Mouse (Mus musculus): ENCODE data around the gene Smo.

The Smo gene

DNA sequence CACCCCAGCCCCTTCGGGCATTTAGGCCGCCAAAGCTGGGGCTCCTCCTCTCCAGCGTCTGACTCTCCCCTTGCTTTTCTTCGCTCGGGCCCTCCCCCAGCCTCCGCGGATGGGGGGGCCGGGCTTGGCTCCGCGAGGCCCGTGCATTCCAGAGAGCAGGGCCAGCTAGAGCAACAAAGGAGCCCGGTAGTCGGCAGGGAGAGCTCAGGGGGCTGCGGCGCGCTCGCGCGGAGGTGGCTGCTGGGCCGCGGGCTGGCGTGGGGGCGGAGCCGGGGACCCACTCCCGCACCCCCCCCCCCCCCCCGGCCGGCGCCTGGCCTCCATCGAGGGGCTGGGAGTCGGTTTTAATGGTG lies at the start of gene Smo:
Gene Smo, plus strand, starts transcription at position 168 of the 353 bp plus-strand sequence.
- peak; percentile 77 for DNase-seq

DNA sequence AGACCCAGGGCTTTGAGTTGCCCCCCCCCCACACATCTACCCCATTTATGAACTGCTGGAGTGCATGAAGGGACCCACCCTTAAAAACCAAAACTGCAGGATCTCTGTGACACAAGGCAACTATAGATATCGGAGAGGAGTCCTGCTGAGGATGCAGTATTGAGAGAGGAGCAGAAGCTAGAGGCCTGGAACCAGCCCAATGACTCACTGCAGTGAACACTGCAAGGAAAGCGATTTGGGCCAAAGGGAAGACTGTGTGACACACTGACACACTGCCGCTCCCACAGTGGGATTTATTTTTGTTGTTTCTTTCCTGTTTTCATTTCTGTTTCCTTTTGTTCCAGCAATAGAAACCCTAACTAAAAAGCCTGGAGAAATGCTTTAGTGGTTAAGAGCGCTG lies 49.4 kb upstream of the Smo start:
- no peak for DNase-seq

DNA sequence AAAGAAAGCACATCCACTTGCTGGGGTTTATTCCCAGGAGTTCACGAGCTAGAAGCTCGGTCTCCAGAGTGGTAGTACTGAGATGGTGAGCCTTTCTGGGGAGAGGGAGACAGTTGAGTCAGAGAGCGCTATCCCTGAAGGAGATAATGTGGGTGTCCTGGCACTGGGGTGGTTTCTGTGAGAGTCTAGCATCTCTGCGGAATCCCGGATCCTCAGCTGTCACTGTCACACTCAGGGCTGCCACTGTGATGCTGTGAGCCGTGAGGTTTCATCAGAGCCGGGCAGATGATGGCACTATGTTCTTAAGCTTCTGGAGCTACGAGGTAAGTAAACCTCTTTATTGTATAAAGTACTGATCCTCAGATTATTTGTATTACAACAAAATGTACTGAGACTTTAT lies 45.8 kb upstream of the Smo start:
- no peak for DNase-seq

DNA sequence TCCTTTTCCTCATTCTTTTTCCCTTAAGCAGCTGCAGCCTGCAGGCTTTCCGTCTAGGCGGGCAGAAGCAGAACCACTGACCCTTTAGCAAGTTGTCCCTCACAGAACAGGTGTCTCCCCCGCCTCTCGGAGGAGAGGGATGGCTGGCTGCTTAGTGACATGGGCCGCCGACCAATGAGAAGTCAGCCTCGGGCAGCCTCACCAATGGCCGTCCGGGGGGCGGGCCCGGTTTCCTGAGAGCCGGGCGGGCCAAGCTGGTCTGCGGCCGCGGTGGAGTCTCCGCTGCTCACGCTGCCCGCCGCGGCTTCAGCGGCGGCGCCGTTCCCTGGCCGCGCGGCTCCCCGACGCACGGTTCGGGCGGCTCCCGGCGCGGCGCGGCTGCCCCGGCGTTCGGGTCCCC lies 41.4 kb upstream of the Smo start, which contains the start of gene Tspan33:
Gene Tspan33, plus strand, starts transcription at position 270 of the 400 bp plus-strand sequence.
- DNase-seq = peak; percentile 97

DNA sequence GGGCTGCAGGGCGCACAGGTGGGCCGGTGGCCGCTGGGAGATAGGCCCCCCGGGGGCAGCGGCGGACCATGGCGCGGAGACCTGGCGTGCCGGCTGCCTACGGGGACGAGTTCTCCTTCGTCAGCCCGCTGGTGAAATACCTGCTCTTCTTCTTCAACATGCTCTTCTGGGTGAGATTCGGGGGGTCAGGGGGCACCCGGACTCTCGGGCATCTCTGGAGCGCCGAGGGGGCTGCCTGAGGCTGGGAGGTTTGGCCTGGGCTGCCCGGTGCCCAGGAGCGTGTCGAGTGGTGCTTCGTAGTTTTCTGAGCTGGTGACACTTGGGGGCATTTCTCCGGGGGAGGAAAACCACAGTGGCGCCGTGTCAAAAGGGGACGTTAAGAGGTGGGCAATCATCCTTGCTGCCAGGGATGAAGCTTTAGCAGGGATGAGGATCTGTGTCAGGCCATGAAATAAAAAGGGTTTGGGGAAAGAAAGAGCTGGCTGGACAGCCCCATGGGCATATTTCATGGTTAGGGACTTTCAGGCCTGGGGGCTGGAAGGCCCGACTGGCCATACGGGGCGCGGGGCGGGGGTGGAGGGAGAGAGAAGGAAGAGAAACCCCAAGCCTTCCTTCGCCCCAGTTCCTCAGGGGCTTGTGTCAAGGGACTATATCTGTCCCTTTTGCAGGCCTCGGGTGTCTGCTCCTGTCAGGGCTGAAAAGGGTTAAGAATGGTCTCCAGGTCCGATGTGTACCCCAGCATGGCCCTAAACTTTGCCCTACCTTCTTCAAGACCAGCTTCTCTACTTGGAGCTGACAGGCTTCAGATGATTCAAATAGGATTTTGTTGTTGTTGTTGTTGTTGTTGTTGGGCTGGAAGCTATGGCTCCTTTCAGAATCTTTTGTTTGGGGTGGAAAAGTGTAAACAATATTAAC lies 40.7 kb upstream of the Smo start:
- DNase-seq = peak; percentile 57

DNA sequence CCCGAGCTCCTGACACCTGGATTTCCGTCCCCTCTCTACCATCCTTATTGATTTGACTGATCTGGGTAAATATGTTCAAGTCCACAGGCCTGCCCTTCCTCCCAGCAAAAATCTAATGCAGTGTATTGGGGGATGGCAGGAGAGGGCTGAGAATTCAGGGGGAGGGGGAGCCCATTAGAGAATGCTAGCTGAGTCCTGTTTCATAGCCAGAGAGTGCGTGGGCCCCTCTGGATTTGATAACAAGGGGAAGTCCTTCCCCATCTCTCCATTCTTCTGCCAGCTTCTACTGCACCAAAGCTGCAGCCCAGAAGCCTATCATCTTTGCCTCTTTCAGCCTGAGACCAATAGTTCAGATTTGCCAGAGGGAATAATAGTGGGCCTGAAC lies 40.0 kb upstream of the Smo start:
- peak; percentile 74 for DNase-seq

DNA sequence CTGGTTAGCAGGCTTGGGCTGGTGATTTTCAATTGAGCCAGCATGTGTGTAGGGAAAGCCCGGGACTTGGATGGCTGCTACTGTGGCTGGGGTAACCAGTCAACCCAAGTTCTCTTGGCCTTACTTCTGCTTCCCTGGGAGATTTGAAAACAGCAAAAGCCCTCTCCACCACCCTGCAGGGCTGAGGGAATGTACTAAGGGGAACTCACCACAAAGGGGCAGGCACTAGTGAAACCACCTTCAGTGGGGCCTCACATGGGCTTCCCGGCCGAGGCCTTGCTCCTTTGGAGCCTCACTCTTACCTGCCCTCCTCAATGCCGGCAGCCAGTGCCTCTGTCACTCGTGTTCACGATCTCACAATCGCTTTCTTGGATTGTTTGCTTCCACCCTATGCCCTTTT lies 39.3 kb upstream of the Smo start:
- peak; percentile 70 for DNase-seq

DNA sequence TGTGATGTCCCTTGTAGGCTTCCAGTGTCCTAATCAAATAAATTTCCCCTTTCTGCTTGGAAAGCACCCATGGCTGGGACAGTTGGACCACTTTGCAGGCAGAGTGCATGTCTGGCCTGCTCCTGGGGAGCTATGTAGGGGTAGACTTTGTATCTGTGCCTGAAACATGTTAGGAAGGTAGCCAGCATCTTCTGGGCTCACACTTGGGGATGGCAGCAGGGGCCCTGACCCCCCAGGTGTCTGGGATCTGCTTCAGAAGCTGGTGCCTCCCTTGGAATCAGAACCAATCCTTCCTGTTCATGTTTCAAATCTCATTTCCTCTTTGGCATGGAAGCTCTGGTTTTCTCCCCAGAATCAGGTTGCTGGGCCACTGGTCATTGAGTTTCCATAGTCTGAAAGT lies 38.2 kb upstream of the Smo start:
- DNase-seq = peak; percentile 46

DNA sequence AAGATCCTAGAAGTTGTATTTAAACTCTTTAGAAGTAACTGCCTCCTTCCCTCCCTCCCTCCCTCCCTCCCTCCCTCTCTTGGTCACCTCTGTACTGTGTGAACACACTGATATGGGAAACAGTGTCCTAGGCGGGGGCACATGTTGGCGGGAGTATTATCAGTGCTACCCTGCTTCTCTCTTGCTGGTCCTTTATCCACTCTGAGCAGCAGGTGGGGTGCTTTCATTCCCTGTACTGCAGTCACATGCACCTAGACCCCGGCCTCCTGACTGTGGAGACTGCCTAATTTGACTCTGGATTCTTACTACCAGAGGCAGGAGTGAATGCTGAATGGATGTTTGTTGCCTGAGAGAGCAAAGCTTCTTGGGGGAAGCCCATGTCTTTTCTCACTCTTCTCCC lies 37.8 kb upstream of the Smo start:
- DNase-seq = peak; percentile 91

DNA sequence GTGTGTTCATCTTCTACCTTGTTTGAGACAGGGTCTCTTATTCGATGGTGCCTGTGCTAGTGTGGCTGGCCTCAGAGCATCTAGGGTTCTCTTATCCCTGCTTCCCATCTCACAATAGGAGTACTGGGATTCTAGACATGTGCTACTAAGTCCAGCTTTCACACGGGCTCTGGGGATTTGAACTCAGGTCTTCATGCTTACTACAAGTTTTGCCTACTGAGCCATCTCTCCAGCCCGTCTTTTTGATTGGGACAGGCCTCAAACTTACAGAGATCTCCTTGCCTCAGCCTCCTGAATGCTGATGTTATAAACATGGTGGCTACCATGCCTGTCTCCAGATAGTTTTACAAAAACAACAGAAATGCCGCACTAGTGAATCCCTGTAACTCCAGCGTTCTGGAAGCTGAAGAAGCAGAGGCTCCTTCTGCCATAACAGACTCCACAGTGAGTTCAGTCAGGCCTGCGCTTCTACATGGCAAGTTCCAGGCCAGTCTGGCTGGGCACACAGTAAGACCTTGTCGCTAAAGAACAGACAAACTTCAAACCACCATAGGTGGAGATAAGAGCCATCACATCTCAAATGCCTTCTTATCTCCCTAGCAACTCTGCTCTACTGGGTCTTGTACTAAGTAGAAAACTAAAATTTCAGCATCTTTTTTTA lies 36.1 kb upstream of the Smo start:
- peak; percentile 83 for DNase-seq

DNA sequence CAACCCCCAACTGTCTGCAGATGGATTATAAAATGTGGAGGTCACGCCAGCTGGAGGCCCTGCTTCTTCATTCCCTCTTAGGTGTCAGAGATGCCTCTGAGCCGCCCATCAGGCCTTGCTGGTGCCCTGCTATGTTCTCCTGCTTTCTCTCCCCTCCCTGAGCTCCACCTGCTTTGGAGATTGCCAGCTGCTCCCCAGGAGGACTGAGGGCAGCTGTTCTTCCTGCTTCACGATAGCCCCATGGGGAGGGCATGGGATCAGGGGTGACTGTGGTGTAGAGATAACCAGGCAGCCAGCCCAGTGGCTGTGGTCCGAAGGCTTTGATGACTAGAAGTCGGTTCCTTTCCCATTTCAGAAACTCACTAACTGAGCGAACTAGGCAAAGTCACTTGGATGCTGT lies 34.3 kb upstream of the Smo start:
- peak; percentile 94 for DNase-seq

DNA sequence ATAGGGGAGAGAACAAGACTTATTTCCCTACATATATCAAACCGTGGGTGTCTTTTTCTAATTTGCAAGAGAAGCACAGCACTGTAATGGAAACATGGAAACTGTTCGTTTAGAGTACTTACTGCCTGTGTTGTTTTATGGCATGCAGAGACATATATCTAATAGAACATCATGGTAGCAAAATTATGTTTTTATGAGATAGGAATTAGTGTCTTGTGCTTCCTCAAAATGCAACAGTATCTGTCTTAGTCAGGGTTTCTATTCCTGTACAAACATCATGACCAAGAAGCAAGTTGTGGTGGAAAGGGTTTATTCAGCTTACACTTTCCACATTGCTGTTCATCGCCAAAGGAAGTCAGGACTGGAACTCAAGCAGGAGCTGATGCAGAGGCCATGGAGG lies 33.2 kb upstream of the Smo start:
- no peak for DNase-seq

DNA sequence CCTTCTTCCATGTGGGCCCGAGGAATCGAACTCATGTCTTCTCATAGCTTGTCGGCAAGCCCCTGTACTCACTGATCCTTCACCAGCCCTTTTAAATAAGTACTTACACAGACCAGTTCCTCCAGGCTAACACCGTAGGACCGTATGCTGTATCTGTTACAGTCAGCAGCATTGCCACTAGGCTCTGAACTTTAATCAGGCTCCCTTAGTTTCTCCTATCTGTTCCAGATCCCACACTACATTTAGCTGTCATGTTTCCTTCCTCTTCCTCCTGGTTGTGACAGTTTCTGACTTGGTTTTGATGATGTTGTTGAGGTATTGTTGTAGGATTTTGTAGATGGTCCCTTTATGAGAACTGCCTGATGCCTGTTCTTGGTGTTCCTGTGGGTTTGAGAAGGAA lies 31.2 kb upstream of the Smo start:
- peak; percentile 22 for DNase-seq

DNA sequence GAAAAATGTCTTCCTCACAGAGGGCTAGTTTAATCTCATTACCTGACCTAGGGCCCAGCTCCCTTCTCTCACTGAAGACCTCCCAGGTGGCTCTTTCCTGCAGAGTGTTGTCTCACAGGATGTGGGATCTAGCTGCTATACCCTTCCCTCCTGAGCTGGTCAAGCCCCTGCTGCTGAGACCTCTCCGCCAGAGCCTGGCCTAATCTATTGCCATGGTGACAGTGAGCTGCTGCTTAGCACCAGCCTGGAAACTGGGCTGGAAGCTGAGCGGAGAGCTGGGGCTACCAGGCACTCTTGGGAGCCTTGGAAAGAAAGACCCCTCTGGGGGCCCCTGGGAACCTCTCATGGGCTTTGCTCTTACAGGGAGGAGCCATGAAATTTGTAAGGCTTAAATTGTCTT lies 27.4 kb upstream of the Smo start:
- DNase-seq = no peak

DNA sequence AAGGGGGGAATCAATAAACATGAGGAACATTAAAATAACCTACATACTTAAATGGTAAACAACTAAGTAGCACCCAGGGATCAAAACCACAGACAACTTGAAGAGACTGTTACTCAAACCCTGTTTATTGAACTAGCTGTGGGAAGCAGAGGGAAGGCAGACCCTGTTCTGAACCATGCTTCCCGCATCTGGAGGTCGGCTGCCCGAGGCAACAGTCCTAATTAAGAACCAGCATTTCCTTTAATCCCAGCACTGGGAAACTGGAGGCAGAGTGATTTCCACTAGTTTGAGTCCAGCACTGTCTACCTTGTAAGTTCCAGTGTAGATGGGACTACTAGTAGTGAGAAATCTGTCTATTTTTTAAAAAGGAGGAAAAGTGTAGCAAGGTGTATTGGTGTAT lies 24.0 kb upstream of the Smo start:
- DNase-seq = no peak

DNA sequence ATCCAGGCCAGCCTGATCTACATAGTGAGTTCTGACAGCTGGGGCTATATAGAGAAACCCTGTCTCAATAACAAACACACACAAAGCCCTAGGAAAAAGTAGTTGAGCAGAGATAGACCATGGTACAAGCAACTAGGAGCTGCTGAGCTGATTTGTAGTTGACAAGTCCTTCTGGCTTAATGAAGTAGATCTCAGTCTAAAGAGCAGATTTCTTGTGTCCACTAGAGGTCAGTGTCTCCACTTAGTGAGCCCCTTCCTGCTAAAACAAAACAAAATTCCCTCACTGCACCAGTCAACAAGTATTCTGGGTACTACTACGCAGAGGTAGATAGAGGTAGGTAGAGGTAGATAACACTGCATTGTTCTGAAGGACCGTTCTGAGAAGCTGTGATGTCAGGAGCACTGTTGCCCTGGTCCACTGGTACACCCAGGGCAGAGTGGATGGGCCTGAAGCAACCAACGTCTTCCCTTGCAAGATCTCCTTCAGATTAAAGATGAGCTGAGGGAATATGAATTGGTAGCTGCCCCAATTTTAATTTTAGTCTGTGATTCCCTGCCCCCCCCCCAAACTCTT lies 23.2 kb upstream of the Smo start:
- DNase-seq = no peak

DNA sequence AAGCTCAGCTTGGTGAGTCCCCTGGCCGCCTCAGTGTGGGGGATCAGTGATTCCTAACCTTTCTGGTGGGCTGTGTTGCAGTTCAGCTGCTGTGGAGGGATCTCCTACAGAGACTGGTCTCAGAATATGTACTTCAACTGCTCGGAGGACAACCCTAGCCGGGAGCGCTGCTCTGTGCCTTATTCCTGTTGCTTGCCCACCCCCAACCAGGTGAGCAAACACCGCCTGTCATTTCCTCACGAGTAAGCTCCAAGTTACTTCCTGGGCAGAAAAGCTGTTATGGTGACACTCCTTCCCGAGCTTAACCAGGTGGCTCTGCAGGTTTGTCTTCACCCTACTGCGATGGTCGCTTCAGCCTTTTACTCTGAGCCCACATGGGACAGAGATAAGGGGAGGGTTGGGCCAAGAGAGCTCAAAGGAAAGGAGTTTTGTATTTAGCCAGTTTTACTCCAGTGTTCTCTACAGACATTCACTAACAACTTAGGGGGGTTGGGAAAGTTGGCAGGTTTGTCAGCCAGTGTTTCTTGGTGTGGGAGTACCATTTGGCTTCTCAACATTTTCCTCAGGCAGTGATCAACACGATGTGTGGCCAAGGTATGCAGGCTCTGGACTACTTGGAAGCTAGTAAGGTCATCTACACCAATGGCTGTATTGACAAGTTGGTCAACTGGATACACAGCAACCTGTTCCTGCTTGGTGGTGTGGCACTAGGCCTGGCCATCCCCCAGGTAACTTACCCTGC lies 18.5 kb upstream of the Smo start:
- no peak for DNase-seq

DNA sequence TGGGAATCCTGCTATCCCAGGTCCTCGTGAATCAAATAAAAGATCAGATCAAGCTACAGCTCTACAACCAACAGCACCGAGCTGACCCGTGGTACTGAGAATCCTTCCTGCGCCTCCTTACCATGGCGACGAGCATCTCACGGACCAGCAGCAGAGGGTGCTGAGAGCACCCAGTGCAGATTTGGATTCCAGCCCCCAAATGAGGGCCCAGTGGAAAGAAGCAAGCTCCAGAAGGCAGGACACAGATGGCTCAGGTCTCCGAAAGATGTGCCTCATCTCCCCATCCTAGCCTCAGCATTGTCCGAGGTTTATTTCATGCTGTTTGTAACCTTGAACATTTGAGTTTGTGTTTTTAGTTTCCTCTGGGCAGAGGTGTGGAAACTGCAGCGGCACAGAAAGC lies 17.8 kb upstream of the Smo start:
- no peak for DNase-seq

DNA sequence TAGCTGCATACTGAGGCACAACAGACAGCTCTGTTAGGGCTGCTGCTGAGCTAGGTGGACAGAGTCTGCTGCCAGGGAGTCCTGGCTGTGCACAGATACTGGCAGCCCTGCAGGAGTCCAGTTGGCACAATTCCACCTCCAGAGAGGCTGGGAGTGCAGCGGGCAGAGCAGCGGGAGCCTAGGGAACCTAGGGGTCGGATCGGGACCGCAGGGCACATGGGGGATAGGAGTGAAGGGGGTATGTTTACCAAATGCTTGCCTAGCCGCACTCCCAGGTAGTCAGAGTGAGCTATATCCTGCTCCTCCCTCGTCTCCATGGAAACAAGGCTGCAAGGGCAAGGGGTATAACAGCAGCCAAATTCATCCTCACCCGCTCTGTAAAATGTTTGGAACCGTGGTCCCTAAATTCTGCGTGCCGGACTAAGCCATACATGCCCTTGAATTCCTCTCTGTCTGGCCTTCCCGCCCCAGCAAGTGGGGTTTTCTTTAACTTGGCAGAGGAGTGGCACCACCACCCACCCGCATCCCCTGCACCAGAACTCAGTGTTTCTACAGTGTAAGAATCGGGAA lies 17.3 kb upstream of the Smo start:
- no peak for DNase-seq

DNA sequence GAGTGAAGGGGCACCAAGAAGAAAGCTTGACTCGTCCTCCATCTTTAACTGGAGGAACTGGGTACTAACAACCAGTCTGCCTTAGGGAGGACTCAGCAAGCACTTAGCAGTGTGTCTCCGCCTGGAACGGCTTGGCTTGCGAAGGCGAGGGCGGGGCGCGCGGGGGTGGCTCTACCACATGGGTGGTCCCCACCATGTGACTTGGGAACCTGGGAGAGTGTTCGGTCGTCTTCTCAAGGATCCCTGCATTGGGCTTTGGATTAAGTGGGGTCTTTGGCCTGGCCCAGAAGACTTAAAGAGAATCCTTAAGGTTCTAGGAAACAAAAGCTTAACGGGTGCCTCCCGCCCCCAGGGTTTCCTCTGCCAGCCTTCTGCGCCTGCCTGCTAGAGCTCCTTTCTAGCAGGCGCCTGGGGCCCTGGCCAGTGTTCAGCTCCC lies 16.4 kb upstream of the Smo start:
- DNase-seq = peak; percentile 56

DNA sequence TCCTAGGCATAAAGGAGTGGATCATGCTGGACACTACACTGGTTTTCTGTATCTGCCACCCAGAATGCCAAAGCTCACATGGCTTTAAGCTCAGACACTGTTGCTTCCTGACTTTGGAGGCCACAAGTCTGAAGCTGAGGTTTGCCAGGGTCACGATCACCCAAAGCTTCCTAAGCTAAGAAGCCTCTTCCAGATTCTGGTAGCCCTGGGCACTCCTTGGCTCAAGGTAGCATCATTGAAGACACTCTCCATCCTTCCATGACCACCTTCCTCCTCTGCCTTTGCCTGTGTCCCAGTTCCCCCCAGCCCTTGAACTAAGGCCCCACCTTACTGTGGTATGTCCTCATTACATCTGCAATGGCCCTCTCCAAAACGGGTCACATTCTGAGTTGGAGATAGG lies 13.4 kb upstream of the Smo start:
- no peak for DNase-seq

DNA sequence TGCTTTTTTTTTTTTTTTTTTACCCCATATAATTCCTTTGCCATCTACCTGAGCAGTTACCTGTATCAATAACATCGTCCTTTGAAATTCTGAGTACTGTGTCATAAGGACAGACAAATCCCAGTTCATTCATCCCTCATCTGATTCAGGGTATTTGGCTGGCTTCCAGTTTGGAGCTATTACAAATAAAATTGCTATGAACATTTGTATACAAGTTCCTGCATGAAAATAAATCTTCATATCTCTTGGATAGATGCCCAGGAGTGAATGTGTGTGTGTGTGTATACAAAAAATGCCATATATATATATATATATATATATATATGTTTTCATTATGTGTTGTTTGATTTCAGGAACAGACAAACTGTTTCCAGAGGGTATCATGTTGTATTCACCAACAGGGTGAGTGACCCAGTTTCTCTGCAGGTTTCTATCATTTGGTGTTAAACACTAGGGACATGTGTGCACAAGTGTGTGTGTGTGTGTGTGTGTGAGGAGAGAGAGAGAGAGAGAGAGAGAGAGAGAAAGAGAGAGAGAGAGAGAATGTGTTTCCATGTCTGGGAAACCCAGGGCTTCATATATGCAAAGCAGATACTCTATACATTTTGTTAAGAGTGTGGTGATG lies 8.6 kb upstream of the Smo start:
- DNase-seq = no peak

DNA sequence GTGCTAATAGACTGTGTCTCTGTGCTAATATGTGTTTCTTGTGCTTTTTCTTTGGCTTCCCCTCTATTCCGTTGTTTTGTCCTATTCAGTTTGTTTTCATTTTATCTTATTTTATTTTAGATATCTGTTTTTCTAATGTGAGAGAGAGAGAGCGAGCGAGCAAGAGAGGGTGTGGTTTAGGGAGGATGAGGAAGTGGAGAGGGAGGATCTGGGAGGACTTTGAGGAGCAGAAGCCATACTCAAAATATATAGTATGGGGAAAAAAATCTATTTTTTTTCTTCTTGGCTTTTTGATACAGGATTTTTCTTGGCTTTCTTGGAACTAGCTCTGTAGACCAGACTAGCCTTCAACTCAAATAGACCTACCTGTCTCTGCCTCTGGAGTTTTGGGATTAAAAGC lies 7.3 kb upstream of the Smo start:
- no peak for DNase-seq

Measured in liver (tissue).